Mouse (Mus musculus): ENCODE measurements around the gene Itga4. TPM values are rescaled to one million over a fixed set of nuclear protein-coding genes. Genes with fewer than 3 reads are reported as not detected.

Gene Itga4
- polyA plus RNA-seq (2015; fragmentation: Nextera tagmentation; extraction: Ambion mirVana): 3.0 and 3.1 TPM in 2 replicates

DNA sequence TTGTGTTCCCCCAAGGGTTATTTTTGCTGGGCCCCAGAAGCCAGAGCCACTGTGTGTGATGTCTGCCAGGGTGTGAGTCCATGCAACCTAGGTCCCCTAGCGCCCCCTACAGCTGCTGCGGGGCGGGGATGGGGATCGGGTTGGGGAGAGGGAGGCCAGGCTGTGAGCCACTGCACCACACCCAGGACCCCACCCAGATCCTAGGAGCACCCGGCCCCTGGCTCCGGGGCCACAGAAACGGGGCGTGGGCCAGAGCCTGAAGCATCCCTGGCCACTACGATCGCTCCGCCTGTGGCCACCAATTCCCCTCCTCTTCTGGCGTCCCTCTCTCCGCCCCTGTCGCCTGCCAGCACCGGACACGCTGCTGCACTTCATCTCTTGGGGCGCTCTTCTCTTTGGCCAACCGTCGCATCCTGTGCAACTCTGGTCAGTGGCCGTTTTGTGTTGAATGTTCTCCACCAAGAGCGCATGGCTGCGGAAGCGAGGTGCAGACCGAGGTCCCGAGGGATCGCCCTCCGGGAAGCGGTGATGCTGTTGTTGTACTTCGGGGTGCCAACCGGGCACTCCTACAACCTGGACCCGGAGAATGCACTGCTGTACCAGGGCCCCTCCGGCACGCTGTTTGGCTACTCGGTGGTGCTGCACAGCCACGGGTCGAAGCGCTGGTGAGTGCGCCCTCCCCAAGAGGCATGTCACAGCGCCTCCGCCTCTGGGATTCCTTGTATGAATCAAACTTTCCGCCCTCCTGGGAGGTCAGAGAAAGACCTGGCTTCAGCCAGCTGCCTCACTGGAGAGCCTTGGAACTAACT, at the start of gene Itga4:
Gene Itga4, plus strand, starts transcription at position 235 of the 809 bp plus-strand sequence.
- ATAC-seq: peak; percentile 86
- Histone ChIP-seq H3K27me3 (replicated peaks; ENCODE audit: control insufficient read depth, insufficient read depth, low read length) (peaks cover 4% of the 10 kb centered on the region; the same call in 1 of the 2 replicates), H3K9me3 (ENCODE audit: control insufficient read depth, low read length) (no peaks in the 10 kb centered on the region), H3K27ac (ENCODE audit: low read length) (no peak within 1 kb of the TSS; the same call in 1 of the 2 replicates), H3K4me3 (replicated peaks; ENCODE audit: low read length) (peak within 1 kb of the TSS; percentile 52), H3K4me2 (ENCODE audit: low read length) (peak within 1 kb of the TSS; percentile 97), H3K36me3 (ENCODE audit: control insufficient read depth, insufficient read depth) (no peaks in the 10 kb centered on the region), H3K9ac (replicated peaks; ENCODE audit: low read depth, low read length) (peak within 1 kb of the TSS; percentile 58), H3K4me1 (replicated peaks; ENCODE audit: control insufficient read depth, insufficient read depth, low read length) (peaks cover 12% of the 10 kb centered on the region)
- under 1% methylated on average over 37 of the region's 41 CpGs for WGBS

DNA sequence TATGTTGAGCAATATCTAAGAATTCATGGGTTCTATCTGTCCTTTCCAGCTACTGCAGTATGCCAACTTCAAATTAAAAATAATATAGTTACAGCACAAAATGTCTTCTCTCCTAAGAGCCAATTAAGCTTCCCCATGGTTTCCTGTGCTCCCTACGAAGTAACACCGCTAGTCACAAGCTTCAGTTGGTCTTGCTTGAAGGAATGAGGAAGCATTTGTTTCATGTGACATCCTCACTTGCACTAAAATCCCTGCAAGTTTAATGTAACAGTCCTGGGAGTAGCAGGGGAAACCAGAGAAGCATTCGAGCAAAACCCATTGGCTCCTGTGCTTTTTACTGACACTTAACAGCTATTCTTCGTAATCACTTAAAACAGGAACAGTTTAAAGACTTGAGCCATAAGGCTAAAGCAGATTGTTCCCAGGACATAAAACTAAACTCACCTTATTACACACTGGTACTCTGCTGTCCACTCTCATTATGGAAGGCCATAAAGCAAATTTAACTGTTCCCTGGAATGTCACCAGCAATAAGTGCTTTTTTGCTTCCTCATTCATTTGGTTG, 49.0 kb upstream of the Itga4 start:
- H3K36me3 ChIP-seq (ENCODE audit: control insufficient read depth, insufficient read depth): no peaks in the 10 kb centered on the region
- no peaks in the 10 kb centered on the region for H3K27me3 ChIP-seq (replicated peaks; ENCODE audit: control insufficient read depth, insufficient read depth, low read length)
- no peak for ATAC-seq
- no peaks in the 10 kb centered on the region for H3K9me3 ChIP-seq (ENCODE audit: control insufficient read depth, low read length)
- 0 out of 2 replicates have a peak, but pooled peaks cover 3% of the 10 kb centered on the region for H3K4me1 ChIP-seq (replicated peaks; ENCODE audit: control insufficient read depth, insufficient read depth, low read length)
- H3K4me3 ChIP-seq (replicated peaks; ENCODE audit: low read length): no peak overlapping the region
- no peak overlapping the region for H3K4me2 ChIP-seq (ENCODE audit: low read length)
- no peak overlapping the region for H3K27ac ChIP-seq (ENCODE audit: low read length)
- H3K9ac ChIP-seq (replicated peaks; ENCODE audit: low read depth, low read length): no peak overlapping the region
- WGBS: 94% methylated on average over 4 of the region's 4 CpGs

DNA sequence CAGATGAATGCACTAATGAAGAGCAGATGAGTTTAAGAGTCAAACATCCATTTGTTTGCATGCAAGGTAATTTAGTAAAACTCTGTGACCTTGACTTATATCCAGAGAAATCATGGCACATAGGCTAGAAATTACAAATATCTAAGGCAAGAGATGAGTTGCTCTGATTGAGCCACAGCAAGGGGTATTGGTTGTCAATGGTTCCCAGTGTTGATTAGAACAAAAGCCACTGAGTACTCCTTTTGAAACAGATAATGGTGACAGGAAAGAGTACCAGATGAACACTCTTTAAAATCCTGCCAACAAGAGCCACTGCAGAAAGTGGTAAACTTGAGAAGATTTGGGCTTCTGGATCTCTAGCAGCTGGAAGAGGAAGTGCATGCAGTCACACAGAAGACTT, 40.2 kb upstream of the Itga4 start:
- H3K27ac ChIP-seq (ENCODE audit: low read length): no peak overlapping the region
- H3K4me3 ChIP-seq (replicated peaks; ENCODE audit: low read length): no peak overlapping the region
- no peak for ATAC-seq
- no peak overlapping the region for H3K4me2 ChIP-seq (ENCODE audit: low read length)
- H3K36me3 ChIP-seq (ENCODE audit: control insufficient read depth, insufficient read depth): no peaks in the 10 kb centered on the region
- H3K9ac ChIP-seq (replicated peaks; ENCODE audit: low read depth, low read length): no peak overlapping the region
- no peaks in the 10 kb centered on the region for H3K4me1 ChIP-seq (replicated peaks; ENCODE audit: control insufficient read depth, insufficient read depth, low read length)
- H3K9me3 ChIP-seq (ENCODE audit: control insufficient read depth, low read length): no peaks in the 10 kb centered on the region
- H3K27me3 ChIP-seq (replicated peaks; ENCODE audit: control insufficient read depth, insufficient read depth, low read length): no peaks in the 10 kb centered on the region

DNA sequence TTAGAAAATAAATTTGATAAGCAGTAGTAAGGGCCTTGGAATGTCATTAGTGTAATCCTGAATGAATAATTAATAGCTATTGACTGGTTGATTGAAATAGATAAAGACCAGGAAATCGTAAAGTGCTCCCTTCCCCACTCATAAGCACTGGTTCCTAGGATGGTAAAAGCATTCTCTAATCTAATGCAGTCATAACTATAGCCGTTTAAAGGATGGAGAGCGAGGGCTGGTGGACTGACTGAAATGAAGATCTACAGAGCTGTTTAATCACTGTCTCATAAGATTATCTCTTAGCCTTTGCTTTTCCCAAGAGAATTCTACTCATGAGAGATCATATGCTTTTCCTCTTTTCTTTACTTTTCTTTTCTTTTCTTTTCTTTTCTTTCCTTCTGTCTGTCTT, 39.7 kb upstream of the Itga4 start:
- no peak overlapping the region for H3K4me3 ChIP-seq (replicated peaks; ENCODE audit: low read length)
- no peak overlapping the region for H3K4me2 ChIP-seq (ENCODE audit: low read length)
- no peak overlapping the region for H3K27ac ChIP-seq (ENCODE audit: low read length)
- ATAC-seq: no peak
- H3K4me1 ChIP-seq (replicated peaks; ENCODE audit: control insufficient read depth, insufficient read depth, low read length): no peaks in the 10 kb centered on the region
- WGBS: 78% methylated on average over 3 of the region's 3 CpGs
- H3K9me3 ChIP-seq (ENCODE audit: control insufficient read depth, low read length): no peaks in the 10 kb centered on the region
- H3K9ac ChIP-seq (replicated peaks; ENCODE audit: low read depth, low read length): no peak overlapping the region
- H3K36me3 ChIP-seq (ENCODE audit: control insufficient read depth, insufficient read depth): no peaks in the 10 kb centered on the region
- H3K27me3 ChIP-seq (replicated peaks; ENCODE audit: control insufficient read depth, insufficient read depth, low read length): no peaks in the 10 kb centered on the region

DNA sequence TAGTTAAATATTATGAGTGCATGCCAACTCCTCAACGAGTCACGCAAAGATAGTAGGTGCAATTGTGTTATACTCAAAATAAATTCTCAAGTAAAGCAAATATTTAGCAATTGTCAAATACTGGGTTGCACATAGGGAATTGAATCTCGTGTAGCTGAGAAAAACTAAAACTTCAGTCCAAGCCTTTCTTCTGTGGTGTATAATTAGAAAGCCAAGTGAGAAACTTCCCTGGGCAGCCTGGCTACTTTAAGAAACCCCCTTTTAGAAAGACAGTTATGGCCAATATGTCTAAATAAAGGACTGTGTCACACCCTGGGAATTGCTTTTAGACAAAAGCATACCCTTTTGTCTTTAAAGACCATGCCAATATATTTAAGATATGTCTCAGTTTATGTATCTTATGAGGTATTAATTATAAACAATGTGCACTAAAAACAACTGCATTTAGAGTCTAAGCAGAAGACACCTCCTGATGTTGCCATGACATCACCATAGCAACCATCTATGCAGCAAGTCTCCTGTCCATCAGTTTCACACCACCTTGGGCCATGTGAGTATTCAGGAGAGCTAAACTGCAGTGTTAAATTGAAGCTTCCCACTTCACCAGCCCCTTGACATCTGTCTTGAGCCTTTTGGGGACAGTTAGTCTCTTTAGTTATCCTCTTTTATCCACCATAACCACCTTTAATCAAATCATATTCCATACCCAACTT, 30.4 kb upstream of the Itga4 start:
- Histone ChIP-seq H3K4me2 (ENCODE audit: low read length) (no peak overlapping the region), H3K9me3 (ENCODE audit: control insufficient read depth, low read length) (no peaks in the 10 kb centered on the region), H3K9ac (replicated peaks; ENCODE audit: low read depth, low read length) (no peak overlapping the region), H3K4me3 (replicated peaks; ENCODE audit: low read length) (no peak overlapping the region), H3K27me3 (replicated peaks; ENCODE audit: control insufficient read depth, insufficient read depth, low read length) (no peaks in the 10 kb centered on the region), H3K27ac (ENCODE audit: low read length) (no peak overlapping the region), H3K4me1 (replicated peaks; ENCODE audit: control insufficient read depth, insufficient read depth, low read length) (no peaks in the 10 kb centered on the region), H3K36me3 (ENCODE audit: control insufficient read depth, insufficient read depth) (no peaks in the 10 kb centered on the region)
- 70% methylated on average over 3 of the region's 3 CpGs for WGBS
- ATAC-seq: no peak

DNA sequence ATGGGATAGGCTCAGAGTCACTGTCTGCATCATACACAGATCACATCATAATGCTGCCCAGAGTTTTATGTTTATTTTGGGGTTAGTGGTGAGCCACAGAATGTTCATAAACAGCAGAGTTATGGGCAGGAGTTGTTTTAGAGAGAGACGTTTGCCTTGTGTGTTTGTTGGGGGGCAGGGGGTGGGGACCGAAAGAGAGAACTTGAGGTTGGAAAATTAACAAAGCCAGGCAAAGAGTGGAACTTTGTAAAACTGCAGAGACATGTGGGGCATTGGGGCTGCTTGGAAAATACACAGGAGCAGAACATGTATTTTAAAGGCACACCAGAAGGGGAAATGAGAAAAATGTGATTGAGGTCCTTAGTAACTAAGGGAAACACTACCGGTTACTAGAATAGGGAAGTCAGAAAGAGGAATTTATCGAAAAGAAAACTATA, 27.4 kb upstream of the Itga4 start:
- Histone ChIP-seq H3K9me3 (ENCODE audit: control insufficient read depth, low read length) (no peaks in the 10 kb centered on the region), H3K27me3 (replicated peaks; ENCODE audit: control insufficient read depth, insufficient read depth, low read length) (no peaks in the 10 kb centered on the region), H3K36me3 (ENCODE audit: control insufficient read depth, insufficient read depth) (no peaks in the 10 kb centered on the region), H3K27ac (ENCODE audit: low read length) (no peak overlapping the region), H3K4me3 (replicated peaks; ENCODE audit: low read length) (no peak overlapping the region), H3K4me2 (ENCODE audit: low read length) (no peak overlapping the region), H3K4me1 (replicated peaks; ENCODE audit: control insufficient read depth, insufficient read depth, low read length) (no peaks in the 10 kb centered on the region), H3K9ac (replicated peaks; ENCODE audit: low read depth, low read length) (no peak overlapping the region)
- whole genome bisulfite sequencing: 92% methylated on average over 4 of the region's 4 CpGs
- ATAC-seq: no peak

DNA sequence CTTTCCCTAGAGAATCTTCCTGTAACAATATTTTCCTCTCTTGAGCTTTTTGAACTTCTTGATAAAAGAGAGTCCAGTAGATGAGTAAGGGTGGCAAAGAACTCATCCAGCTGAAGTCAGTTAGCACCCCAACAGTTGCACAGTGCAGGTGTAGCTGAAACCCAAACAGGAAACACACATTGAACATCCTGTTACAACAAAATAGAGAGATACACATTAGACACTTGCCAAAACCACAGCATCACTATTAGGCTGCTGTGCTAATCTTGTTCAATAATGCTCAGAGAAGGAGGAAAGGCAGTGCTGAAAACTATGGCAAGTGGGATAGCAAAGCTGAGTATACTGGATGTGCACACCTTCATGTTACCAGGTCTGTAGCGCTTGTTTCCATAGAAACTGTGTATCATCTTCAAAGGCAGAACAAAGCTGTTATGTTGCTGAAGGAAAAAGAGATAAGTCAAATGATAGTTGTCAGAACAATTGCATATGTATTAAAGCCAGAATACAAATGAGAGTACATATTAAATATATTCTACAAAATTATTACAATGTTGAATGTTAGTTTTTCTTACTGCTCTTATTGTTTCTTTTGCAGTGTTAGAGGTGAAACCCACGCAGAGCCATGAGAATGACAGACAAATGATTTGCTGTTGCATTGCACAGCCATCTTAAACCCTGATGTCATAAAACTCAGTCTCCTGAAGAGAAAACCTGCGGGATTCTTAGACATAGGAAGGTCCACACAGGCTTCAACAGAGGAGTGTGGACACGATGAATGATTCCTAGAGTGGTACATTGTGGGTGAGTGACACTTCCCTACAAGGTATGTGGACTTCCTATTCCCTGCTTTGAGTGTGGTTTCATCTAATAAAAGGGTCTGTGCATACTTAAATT, 23.9 kb upstream of the Itga4 start:
- no peaks in the 10 kb centered on the region for H3K4me1 ChIP-seq (replicated peaks; ENCODE audit: control insufficient read depth, insufficient read depth, low read length)
- no peak for ATAC-seq
- no peak overlapping the region for H3K4me3 ChIP-seq (replicated peaks; ENCODE audit: low read length)
- no peak overlapping the region for H3K9ac ChIP-seq (replicated peaks; ENCODE audit: low read depth, low read length)
- no peaks in the 10 kb centered on the region for H3K9me3 ChIP-seq (ENCODE audit: control insufficient read depth, low read length)
- no peaks in the 10 kb centered on the region for H3K27me3 ChIP-seq (replicated peaks; ENCODE audit: control insufficient read depth, insufficient read depth, low read length)
- WGBS: 91% methylated on average over 4 of the region's 4 CpGs
- no peak overlapping the region for H3K4me2 ChIP-seq (ENCODE audit: low read length)
- no peaks in the 10 kb centered on the region for H3K36me3 ChIP-seq (ENCODE audit: control insufficient read depth, insufficient read depth)
- no peak overlapping the region for H3K27ac ChIP-seq (ENCODE audit: low read length)

DNA sequence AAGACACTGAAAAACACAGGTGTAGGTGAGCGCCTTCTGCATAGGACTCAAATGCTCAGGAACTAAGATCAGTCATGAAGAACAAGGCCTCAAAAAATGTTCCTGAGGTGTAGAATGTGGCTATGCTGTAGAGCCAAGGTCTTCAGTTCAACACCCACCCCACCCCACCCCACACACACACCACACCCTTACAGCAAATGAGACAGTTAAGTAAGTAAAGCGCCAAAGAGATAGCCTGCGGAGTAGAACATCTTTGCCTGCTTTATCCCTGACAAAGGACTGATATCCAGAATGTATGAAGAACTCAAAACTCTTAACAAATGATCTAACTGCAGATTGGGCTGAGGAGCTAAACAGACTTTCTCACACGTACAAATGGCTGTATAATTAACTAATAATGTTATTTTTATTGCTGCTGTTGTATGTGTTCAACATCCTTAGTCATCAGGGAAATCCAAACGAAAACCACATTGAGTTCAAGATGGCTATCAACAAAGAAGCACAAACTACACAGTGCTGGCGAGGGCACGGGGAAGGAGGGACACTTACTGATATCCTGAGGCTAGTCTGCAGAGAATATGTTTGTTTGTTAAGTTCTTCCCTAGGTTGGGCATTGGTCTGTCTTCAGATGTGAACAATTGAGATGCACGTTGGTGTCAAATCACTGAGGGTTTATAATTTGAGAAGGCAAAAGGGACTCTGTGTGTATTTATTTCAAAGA, 19.3 kb upstream of the Itga4 start:
- H3K4me3 ChIP-seq (replicated peaks; ENCODE audit: low read length): no peak overlapping the region
- H3K27me3 ChIP-seq (replicated peaks; ENCODE audit: control insufficient read depth, insufficient read depth, low read length): no peaks in the 10 kb centered on the region
- no peak overlapping the region for H3K27ac ChIP-seq (ENCODE audit: low read length)
- ATAC-seq: no peak
- H3K4me1 ChIP-seq (replicated peaks; ENCODE audit: control insufficient read depth, insufficient read depth, low read length): no peaks in the 10 kb centered on the region
- H3K9me3 ChIP-seq (ENCODE audit: control insufficient read depth, low read length): no peaks in the 10 kb centered on the region
- no peaks in the 10 kb centered on the region for H3K36me3 ChIP-seq (ENCODE audit: control insufficient read depth, insufficient read depth)
- WGBS: 90% methylated on average over 8 of the region's 8 CpGs
- H3K4me2 ChIP-seq (ENCODE audit: low read length): no peak overlapping the region
- no peak overlapping the region for H3K9ac ChIP-seq (replicated peaks; ENCODE audit: low read depth, low read length)
